Mouse (Mus musculus) lung, postnatal 0 days (tissue): Measurements from ENCODE around the gene Frmd4a. TPM values are rescaled to one million over a fixed set of nuclear protein-coding genes. Genes with fewer than 3 reads are reported as not detected.

ENCODE experiments used
- ATAC-seq: fragments of 200-750 bp; cut with Nextera tagmentation; 2 replicates; pipeline ENCODE4 v1.8.0; 2017; ENCODE audit warnings: moderate library complexity
- DNase-seq: peaks from one replicate; pipeline ENCODE4 v3.0.0-alpha.2; 2016; ENCODE audit warnings: low spot score
- H3K27ac ChIP-seq: fragments of 300-500 bp; sonication (generic); 2 replicates; pipeline ENCODE4 v1.5.1; 2014; ENCODE audit warnings: antibody characterized with exemption, mild to moderate bottlenecking, low read length, mixed read lengths
- H3K27me3 ChIP-seq: fragments of 300-500 bp; sonication (generic); replicated peaks from 2 replicates; pipeline ENCODE4 v1.6.1; 2014; ENCODE audit warnings: low read length, mixed read lengths; ENCODE audit not compliant: insufficient read depth
- H3K36me3 ChIP-seq: fragments of 300-500 bp; sonication (generic); 2 replicates; pipeline ENCODE4 v1.6.1; 2014; ENCODE audit warnings: low read length, mixed read lengths; ENCODE audit not compliant: insufficient read depth
- H3K4me1 ChIP-seq: fragments of 300-500 bp; sonication (generic); 2 replicates; pipeline ENCODE4 v1.6.1; 2014; ENCODE audit warnings: antibody characterized with exemption, low read depth, low read length, mixed read lengths; ENCODE audit not compliant: insufficient read depth
- H3K4me2 ChIP-seq: fragments of 300-500 bp; sonication (generic); replicated peaks from 2 replicates; pipeline ENCODE4 v1.6.1; 2014; ENCODE audit warnings: low read depth, mild to moderate bottlenecking, low read length, moderate library complexity, mixed read lengths
- H3K4me3 ChIP-seq: fragments of 300-500 bp; sonication (generic); 2 replicates; pipeline ENCODE4 v1.5.1; 2014; ENCODE audit warnings: low read depth, low read length
- H3K9ac ChIP-seq: fragments of 300-500 bp; sonication (generic); replicated peaks from 2 replicates; pipeline ENCODE4 v1.6.1; 2014; ENCODE audit warnings: low read depth, mild to moderate bottlenecking
- H3K9me3 ChIP-seq: fragments of 300-500 bp; sonication (generic); 2 replicates; pipeline ENCODE4 v1.6.1; 2016; ENCODE audit warnings: low read length, mixed read lengths
- CTCF ChIP-seq: IDR thresholded peaks from 2 replicates; pipeline ENCODE4 v1.5.1; 2016; ENCODE audit warnings: antibody characterized with exemption, mild to moderate bottlenecking
- EP300 ChIP-seq: IDR thresholded peaks from 2 replicates; pipeline ENCODE4 v1.6.1; 2016; ENCODE audit warnings: antibody characterized with exemption, mild to moderate bottlenecking, control low read depth
- WGBS: fragments of 180-500 bp; shearing (Covaris S2); extraction: QIAGEN DNeasy Blood & Tissue Kit; methylation state at CpG from one replicate; pipeline ENCODE4 v1.1.7; 2014; 5-methylcytosine and 5-hydroxymethylcytosine counted together
- polyA plus RNA-seq: library from polyadenylated mRNA; unstranded; fragments of >200 nt; fragmentation: Nextera tagmentation; extraction: Ambion mirVana; gene quantifications from 2 replicates; pipeline ENCODE4 v1.2.1, GENCODE M21; 2015

The Frmd4a gene
- polyA plus RNA-seq, 1 experiment from 2014 or later: 15.8 TPM

GRCm38 (mm10) chr2:4314545-4314944 lies 297.0 kb downstream of the Frmd4a start:
- H3K4me3 ChIP-seq: no peak overlapping the region
- WGBS: 63% methylated on average over 5 of the region's 5 CpGs
- no peaks in the 10 kb centered on the region for H3K9me3 ChIP-seq
- no peak for ATAC-seq
- TF ChIP-seq CTCF: no peak
- no peak for TF ChIP-seq EP300
- no peaks in the 10 kb centered on the region for H3K4me1 ChIP-seq
- H3K9ac ChIP-seq: no peak overlapping the region
- H3K4me2 ChIP-seq: no peak overlapping the region
- no peaks in the 10 kb centered on the region for H3K27me3 ChIP-seq
- H3K27ac ChIP-seq: no peak overlapping the region
- DNase-seq: no peak
- no peaks in the 10 kb centered on the region for H3K36me3 ChIP-seq

GRCm38 (mm10) chr2:4316589-4316988 lies 299.1 kb downstream of the Frmd4a start:
- Histone ChIP-seq H3K4me3 (no peak overlapping the region), H3K36me3 (no peaks in the 10 kb centered on the region), H3K4me1 (no peaks in the 10 kb centered on the region), H3K27ac (no peak overlapping the region), H3K9ac (no peak overlapping the region), H3K4me2 (no peak overlapping the region), H3K9me3 (no peaks in the 10 kb centered on the region), H3K27me3 (no peaks in the 10 kb centered on the region)
- no peak for TF ChIP-seq EP300
- TF ChIP-seq CTCF: peak; percentile 74
- DNase-seq (peak; percentile 55), ATAC-seq (0 out of 2 replicates have a peak, but pooled peaks have one; percentile 25)
- 66% methylated on average over 2 of the region's 2 CpGs for WGBS

GRCm38 (mm10) chr2:4318134-4318533 lies 300.6 kb downstream of the Frmd4a start:
- H3K9me3 ChIP-seq: no peaks in the 10 kb centered on the region
- TF ChIP-seq CTCF (no peak), EP300 (peak; percentile 71)
- 50% methylated on average over 4 of the region's 4 CpGs for WGBS
- DNase-seq (peak; percentile 64), ATAC-seq (peak; percentile 91)
- no peaks in the 10 kb centered on the region for H3K4me1 ChIP-seq
- H3K27ac ChIP-seq: no peak overlapping the region; the same call in 1 of the 2 replicates
- H3K27me3 ChIP-seq: no peaks in the 10 kb centered on the region
- no peak overlapping the region for H3K4me3 ChIP-seq
- H3K4me2 ChIP-seq: no peak overlapping the region
- no peak overlapping the region for H3K9ac ChIP-seq
- H3K36me3 ChIP-seq: no peaks in the 10 kb centered on the region

- ATAC-seq (peak; percentile 30), DNase-seq (peak; percentile 42)
- Histone ChIP-seq H3K36me3 (no peaks in the 10 kb centered on the region), H3K4me2 (no peak overlapping the region), H3K27ac (peak overlapping the region; percentile 16; the same call in 1 of the 2 replicates), H3K9ac (no peak overlapping the region), H3K4me1 (no peaks in the 10 kb centered on the region), H3K9me3 (no peaks in the 10 kb centered on the region), H3K27me3 (no peaks in the 10 kb centered on the region), H3K4me3 (no peak overlapping the region)
- 49% methylated on average over 9 of the region's 9 CpGs for WGBS
- no peak for TF ChIP-seq CTCF
- TF ChIP-seq EP300: no peak
Observed at GRCm38 (mm10) chr2:4326241-4327010, 308.9 kb downstream of the Frmd4a start.

GRCm38 (mm10) chr2:4327011-4327340 lies 309.5 kb downstream of the Frmd4a start:
- no peaks in the 10 kb centered on the region for H3K36me3 ChIP-seq
- DNase-seq (no peak), ATAC-seq (no peak)
- no peaks in the 10 kb centered on the region for H3K4me1 ChIP-seq
- H3K27ac ChIP-seq: no peak overlapping the region
- H3K9ac ChIP-seq: no peak overlapping the region
- no peak overlapping the region for H3K4me2 ChIP-seq
- no peak for TF ChIP-seq CTCF
- no peak for TF ChIP-seq EP300
- H3K9me3 ChIP-seq: no peaks in the 10 kb centered on the region
- 62% methylated on average over 4 of the region's 4 CpGs for WGBS
- H3K4me3 ChIP-seq: no peak overlapping the region
- H3K27me3 ChIP-seq: no peaks in the 10 kb centered on the region

- no peak for DNase-seq
- Histone ChIP-seq H3K27me3 (no peaks in the 10 kb centered on the region), H3K4me1 (no peaks in the 10 kb centered on the region), H3K9ac (no peak overlapping the region), H3K4me2 (no peak overlapping the region), H3K9me3 (no peaks in the 10 kb centered on the region), H3K4me3 (no peak overlapping the region), H3K27ac (no peak overlapping the region), H3K36me3 (no peaks in the 10 kb centered on the region)
- WGBS: 36% methylated on average over 8 of the region's 8 CpGs
- no peak for TF ChIP-seq EP300
- TF ChIP-seq CTCF: no peak
- no peak for ATAC-seq
Observed at GRCm38 (mm10) chr2:4332441-4332840, 314.9 kb downstream of the Frmd4a start.
